Mouse (Mus musculus) myocyte (in vitro differentiated cells): ENCODE data around the gene Blnk. TPM values are rescaled to one million over a fixed set of nuclear protein-coding genes. Genes with fewer than 3 reads are reported as not detected.

Experiments used
- H3K27me3 ChIP-seq: one replicate; pipeline ENCODE4 v1.6.1; 2011; ENCODE audit not compliant: control insufficient read depth, insufficient read depth, insufficient read length
- H3K36me3 ChIP-seq: one replicate; pipeline ENCODE4 v1.6.1; 2011; ENCODE audit not compliant: control insufficient read depth, insufficient read depth
- H3K4me2 ChIP-seq: one replicate; pipeline ENCODE4 v1.6.1; 2011; ENCODE audit warnings: low read depth, control low read depth
- H3K4me3 ChIP-seq: one replicate; pipeline ENCODE4 v1.5.1; 2011; ENCODE audit warnings: mild to moderate bottlenecking, control low read depth, moderate library complexity
- H3K79me2 ChIP-seq: one replicate; pipeline ENCODE4 v1.6.1; 2011; ENCODE audit not compliant: control insufficient read depth, insufficient read depth
- H3ac ChIP-seq: one replicate; pipeline ENCODE4 v1.6.1; 2011; ENCODE audit not compliant: control insufficient read depth, insufficient read length
- CEBPB ChIP-seq: IDR thresholded peaks from 2 replicates; pipeline ENCODE4 v1.6.1; 2011; ENCODE audit warnings: mild to moderate bottlenecking, moderate library complexity; ENCODE audit not compliant: poor library complexity, insufficient read depth, severe bottlenecking
- E2F4 ChIP-seq: IDR thresholded peaks from one replicate; pipeline ENCODE4 v1.6.1; 2011; ENCODE audit warnings: mild to moderate bottlenecking, control low read depth, moderate library complexity; ENCODE audit not compliant: insufficient read depth
- MAX ChIP-seq: IDR thresholded peaks from one replicate; pipeline ENCODE4 v1.6.1; 2011; ENCODE audit warnings: low read depth, mild to moderate bottlenecking, control low read depth
- MYOD1 ChIP-seq, 3 experiments: IDR thresholded peaks; one replicate each; pipeline ENCODE4 v1.6.1; 2011; ENCODE audit warnings: control low read depth in 2 of 3, low read depth in 2 of 3, mild to moderate bottlenecking in 2 of 3, moderate library complexity in 1 of 3; ENCODE audit not compliant: insufficient read length in 2 of 3, control insufficient read depth in 1 of 3
- MYOG ChIP-seq, 3 experiments: IDR thresholded peaks; one replicate each; pipeline ENCODE4 v1.6.1; 2011; ENCODE audit warnings: control low read depth in 2 of 3, low read depth in 2 of 3, mild to moderate bottlenecking in 2 of 3; ENCODE audit not compliant: insufficient read length in 2 of 3, control insufficient read depth in 1 of 3, insufficient read depth in 1 of 3
- POLR2A ChIP-seq: IDR thresholded peaks from one replicate; pipeline ENCODE4 v1.6.1; 2011; ENCODE audit warnings: low read depth, mild to moderate bottlenecking, control low read depth, moderate library complexity; ENCODE audit not compliant: insufficient read length
- POLR2AphosphoS2 ChIP-seq: IDR thresholded peaks from one replicate; pipeline ENCODE4 v1.6.1; 2011; ENCODE audit warnings: low read depth, control low read depth; ENCODE audit not compliant: insufficient read length
- REST ChIP-seq: IDR thresholded peaks from one replicate; pipeline ENCODE4 v1.6.1; 2011; ENCODE audit warnings: mild to moderate bottlenecking, control low read depth, moderate library complexity; ENCODE audit not compliant: insufficient read depth, insufficient read length
- SRF ChIP-seq: IDR thresholded peaks from one replicate; pipeline ENCODE4 v1.6.1; 2011; ENCODE audit warnings: low read depth; ENCODE audit not compliant: control insufficient read depth, insufficient read length
- TCF12 ChIP-seq: IDR thresholded peaks from one replicate; pipeline ENCODE4 v1.6.1; 2011; ENCODE audit warnings: mild to moderate bottlenecking, control low read depth; ENCODE audit not compliant: poor library complexity, insufficient read depth, severe bottlenecking
- TCF3 ChIP-seq: IDR thresholded peaks from one replicate; pipeline ENCODE4 v1.6.1; 2011; ENCODE audit warnings: low read depth, control low read depth; ENCODE audit not compliant: insufficient read length
- USF1 ChIP-seq: IDR thresholded peaks from one replicate; pipeline ENCODE4 v1.6.1; 2011; ENCODE audit warnings: low read depth, mild to moderate bottlenecking, control low read depth, moderate library complexity
- polyA plus RNA-seq: library from polyadenylated mRNA; unstranded; fragments of >200 nt; fragmentation: generic; extraction: Trizol; gene quantifications from one replicate; pipeline ENCODE4 v1.2.1, GENCODE M21; 2012; ENCODE audit warnings: missing spikeins

The Blnk gene
- polyA plus RNA-seq, 1 experiment, result 3.3 TPM

GRCm38 (mm10) chr19:41013591-41013990 is 19.3 kb upstream of the Blnk start:
- Histone ChIP-seq H3K27me3 (peaks cover 9% of the 10 kb centered on the region), H3K79me2 (no peaks in the 10 kb centered on the region), H3ac (no peak overlapping the region), H3K36me3 (no peaks in the 10 kb centered on the region), H3K4me2 (no peak overlapping the region), H3K4me3 (no peak overlapping the region)
- TF ChIP-seq TCF3 (no peak), SRF (no peak), CEBPB (no peak), TCF12 (no peak), MAX (no peak)

GRCm38 (mm10) chr19:41011676-41012075 is 17.3 kb upstream of the Blnk start:
- Histone ChIP-seq H3K27me3 (no peaks in the 10 kb centered on the region), H3K36me3 (no peaks in the 10 kb centered on the region), H3K4me2 (no peak overlapping the region), H3K79me2 (no peaks in the 10 kb centered on the region), H3K4me3 (no peak overlapping the region), H3ac (no peak overlapping the region)
- no peak for TF ChIP-seq USF1
- TF ChIP-seq TCF3, result no peak
- TF ChIP-seq REST, result no peak

DNA sequence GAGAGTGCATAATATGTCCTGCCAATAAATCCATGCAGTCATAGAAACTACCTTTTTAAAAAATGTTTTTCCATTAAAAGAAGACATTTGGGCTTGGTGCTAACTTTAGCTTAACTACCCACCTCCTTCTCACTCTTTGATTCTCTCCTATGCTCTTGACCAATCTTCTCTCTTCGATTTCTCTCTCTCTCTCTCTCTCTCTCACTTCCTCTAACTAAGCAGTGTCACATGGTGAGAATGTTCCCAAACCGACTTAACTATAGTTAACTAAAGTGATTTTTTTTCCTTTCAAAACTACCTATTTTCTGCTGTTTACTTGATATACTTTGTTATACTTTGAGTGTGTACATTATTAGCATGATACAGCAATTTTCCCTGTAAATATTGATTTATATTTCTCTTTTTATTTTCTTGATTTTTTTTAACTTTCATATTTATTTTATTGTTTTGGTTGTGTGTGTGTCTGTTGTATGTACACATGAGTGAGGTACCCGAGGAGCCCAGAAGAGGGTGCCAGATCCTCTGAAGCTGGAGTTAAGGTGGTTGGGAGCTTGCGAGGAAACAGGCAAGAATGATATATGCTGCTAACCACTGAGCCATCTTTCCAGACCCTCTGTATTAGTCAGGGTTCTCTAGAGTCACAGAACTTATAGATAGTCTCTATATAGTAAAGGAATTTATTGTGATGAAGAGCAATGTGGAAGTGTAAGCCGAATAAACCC is 14.5 kb upstream of the Blnk start:
- no peaks in the 10 kb centered on the region for H3K27me3 ChIP-seq
- TF ChIP-seq TCF12, result no peak
- TF ChIP-seq MAX, result no peak
- TF ChIP-seq MYOD1 (IDR thresholded peaks at IDR 0.05; ENCODE audit: control insufficient read depth in 1 of 3, insufficient read length in 2 of 3, low read depth in 2 of 3), result no peak
- TF ChIP-seq USF1, result no peak
- no peak for TF ChIP-seq TCF3
- no peak for TF ChIP-seq CEBPB
- TF ChIP-seq POLR2AphosphoS2, result no peak
- no peak for TF ChIP-seq MYOG (IDR thresholded peaks at IDR 0.05; ENCODE audit: control insufficient read depth in 1 of 3, insufficient read depth in 1 of 3, insufficient read length in 2 of 3, low read depth in 2 of 3)
- no peak for TF ChIP-seq POLR2A
- TF ChIP-seq E2F4, result no peak
- no peak for TF ChIP-seq SRF
- TF ChIP-seq REST, result no peak

DNA sequence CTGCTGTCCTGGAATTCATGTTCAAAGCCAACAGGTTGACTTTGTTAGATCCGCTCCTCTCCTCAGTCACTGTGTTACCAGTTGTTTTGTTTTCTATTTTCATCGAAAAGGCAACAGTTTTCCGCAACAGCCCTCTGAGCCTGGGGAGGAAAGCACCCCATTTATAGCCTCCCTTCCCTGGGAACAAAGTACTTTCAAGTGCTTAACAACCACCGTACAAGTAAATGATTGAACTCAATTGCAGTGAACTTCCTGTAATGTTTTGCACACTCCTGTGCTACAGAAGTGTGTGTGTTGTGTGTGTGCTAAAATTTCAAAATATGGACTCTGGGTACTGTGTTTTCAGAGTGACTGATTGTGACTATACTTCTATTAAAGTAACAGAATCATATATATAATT is 13.4 kb upstream of the Blnk start:
- no peaks in the 10 kb centered on the region for H3K27me3 ChIP-seq
- no peak for TF ChIP-seq POLR2A
- no peak for TF ChIP-seq MAX
- no peak for TF ChIP-seq USF1
- TF ChIP-seq TCF12, result no peak
- TF ChIP-seq E2F4, result no peak
- no peak for TF ChIP-seq REST
- TF ChIP-seq TCF3, result no peak
- no peak for TF ChIP-seq MYOG (IDR thresholded peaks at IDR 0.05; ENCODE audit: control insufficient read depth in 1 of 3, insufficient read depth in 1 of 3, insufficient read length in 2 of 3, low read depth in 2 of 3)
- no peak for TF ChIP-seq SRF
- no peak for TF ChIP-seq POLR2AphosphoS2
- TF ChIP-seq MYOD1 (IDR thresholded peaks at IDR 0.05; ENCODE audit: control insufficient read depth in 1 of 3, insufficient read length in 2 of 3, low read depth in 2 of 3), result no peak
- TF ChIP-seq CEBPB, result no peak
- no peak overlapping the region for H3K4me2 ChIP-seq
- H3K36me3 ChIP-seq, result no peaks in the 10 kb centered on the region
- H3ac ChIP-seq, result no peak overlapping the region
- H3K79me2 ChIP-seq, result no peaks in the 10 kb centered on the region
- H3K4me3 ChIP-seq, result no peak overlapping the region

More for the DNA sequence above, 14.5 kb upstream of the Blnk start:
- no peak overlapping the region for H3K4me2 ChIP-seq
- no peaks in the 10 kb centered on the region for H3K36me3 ChIP-seq
- H3K4me3 ChIP-seq, result no peak overlapping the region
- no peaks in the 10 kb centered on the region for H3K79me2 ChIP-seq
- no peak overlapping the region for H3ac ChIP-seq

GRCm38 (mm10) chr19:41007326-41007725 is 13.0 kb upstream of the Blnk start:
- H3K27me3 ChIP-seq, result no peaks in the 10 kb centered on the region
- H3K79me2 ChIP-seq, result no peaks in the 10 kb centered on the region
- TF ChIP-seq MYOG (IDR thresholded peaks at IDR 0.05; ENCODE audit: control insufficient read depth in 1 of 3, insufficient read depth in 1 of 3, insufficient read length in 2 of 3, low read depth in 2 of 3) (peak in 1 of 3 experiments; percentile 14), POLR2AphosphoS2 (no peak)
- no peaks in the 10 kb centered on the region for H3K36me3 ChIP-seq
- H3ac ChIP-seq, result no peak overlapping the region
- H3K4me3 ChIP-seq, result no peak overlapping the region
- no peak overlapping the region for H3K4me2 ChIP-seq
